Mouse (Mus musculus) cerebellum, postnatal 25 days (tissue): ENCODE data around the gene Lrrn1.

Experiments
- DNase-seq, 2 experiments: peaks; one replicate each; pipeline ENCODE4 v3.0.0; 2021; ENCODE audit warnings: mixed read lengths in 2 of 2

Lrrn1 gene

GRCm38 (mm10) chr6:107583759-107584383 lies 54.3 kb downstream of the Lrrn1 start:
- no peak for DNase-seq

DNA sequence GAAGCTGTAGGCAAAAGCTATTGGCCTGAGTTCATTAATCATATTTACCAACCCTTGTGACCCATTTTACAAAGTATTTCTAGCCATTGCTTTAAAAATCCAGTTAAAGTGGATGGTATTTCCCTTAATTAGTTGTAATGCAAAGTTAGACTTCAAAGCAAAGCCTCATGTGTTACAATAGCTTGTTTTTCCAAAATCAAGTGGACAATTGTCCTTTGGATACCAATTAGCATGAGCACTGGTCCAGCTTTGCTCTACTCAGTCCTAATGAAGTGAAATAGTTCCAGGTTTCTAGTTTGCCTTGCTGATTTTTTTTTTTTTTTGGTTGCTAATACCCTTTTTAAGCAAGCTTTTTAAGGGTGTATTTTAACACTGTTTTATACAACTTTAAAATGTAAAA lies 75.6 kb downstream of the Lrrn1 start:
- DNase-seq: no peak

DNA sequence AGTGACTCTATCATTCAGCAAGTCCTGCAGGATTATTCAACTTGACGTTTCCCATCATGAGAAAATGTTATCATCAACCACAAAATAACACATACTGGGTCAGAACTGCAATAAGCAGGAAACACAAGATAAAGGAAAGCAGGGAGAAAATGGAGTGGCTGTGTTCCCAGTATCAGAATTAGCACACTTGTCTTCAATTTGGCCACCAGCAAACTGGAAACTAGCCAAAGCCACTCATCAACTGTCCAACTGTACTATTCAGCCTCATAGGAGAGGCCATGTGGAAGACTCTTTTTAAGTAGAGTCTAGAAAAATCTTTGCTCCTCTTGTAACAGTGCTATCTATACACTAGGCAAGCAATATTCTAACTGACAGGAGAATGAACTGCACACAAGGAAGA lies 84.7 kb downstream of the Lrrn1 start:
- DNase-seq: peak; percentile 27 to 55
